Mouse (Mus musculus): ENCODE measurements at regions not wholly inside any gene's neighbourhood (a gene's known extent, or its start where the extent isn't known, plus 50 kb on each side); places are given as distances from the start of the nearest gene placed in this dataset.

GRCm38 (mm10) chr2:73987441-73988105, 76.4 kb upstream of the Atp5g3 start:
- ATAC-seq: no peak

- no peak for ATAC-seq
Observed at GRCm38 (mm10) chr2:73985911-73986250, 74.8 kb upstream of the Atp5g3 start.

- no peak for ATAC-seq
Observed at GRCm38 (mm10) chr2:73985238-73985910, 74.2 kb upstream of the Atp5g3 start.

GRCm38 (mm10) chr2:73983166-73983565, 72.0 kb upstream of the Atp5g3 start:
- ATAC-seq: no peak

- ATAC-seq: no peak
Observed at GRCm38 (mm10) chr2:73978072-73978471, 66.9 kb upstream of the Atp5g3 start.

GRCm38 (mm10) chr2:73973774-73974173, 62.6 kb upstream of the Atp5g3 start:
- no peak for ATAC-seq

- ATAC-seq: no peak
Observed at GRCm38 (mm10) chr2:73967618-73968017, 56.5 kb upstream of the Atp5g3 start.

- no peak for ATAC-seq
Observed at GRCm38 (mm10) chr2:73965595-73965994, 54.5 kb upstream of the Atp5g3 start.
